Mouse (Mus musculus) left cerebral cortex, postnatal 10 days (tissue): ENCODE results near the gene Antxr1. TPM values are rescaled to one million over a fixed set of nuclear protein-coding genes. Genes with fewer than 3 reads are reported as not detected.
A peak's percentile ranks its signal among the peaks of the same experiment; 100 is the strongest.

Experiments used
- DNase-seq, 2 experiments: peaks; one replicate each; pipeline ENCODE4 v3.0.0; 2021 to 2022; ENCODE audit warnings: low spot score in 2 of 2, mixed read lengths in 1 of 2; ENCODE audit errors: extremely low spot score in 1 of 2
- intact Hi-C: fragments of 180-260 bp; cut with DNase I; formaldehyde crosslinking; loops from one replicate; pipeline ENCODE4 v1.15.1; 2025
- total RNA-seq, 2 experiments: library from RNA; stranded (reverse); gene quantifications; 2 replicates each; pipeline ENCODE4 v1.2.3; 2021

Antxr1 gene
- total RNA-seq, 2 experiments from 2014 or later = 18.0 TPM

DNA sequence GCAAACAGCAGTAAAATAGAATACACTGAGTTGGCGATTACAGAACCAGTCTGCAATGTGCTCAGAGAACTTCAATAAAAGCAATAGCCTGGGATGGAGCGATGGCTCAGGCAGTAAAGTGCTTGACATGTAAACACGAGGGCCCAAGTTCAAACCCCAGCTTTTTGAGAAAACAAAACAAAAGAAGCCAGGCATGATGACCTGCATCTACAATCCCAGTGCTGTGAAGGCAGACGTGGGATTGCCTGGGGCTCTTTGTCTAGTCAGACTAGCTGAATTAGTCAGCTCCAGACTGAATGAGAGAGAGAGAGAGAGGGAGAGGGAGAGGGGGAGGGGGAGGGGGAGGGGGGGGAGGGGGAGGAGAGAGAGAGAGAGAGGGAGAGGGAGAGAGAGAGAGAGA is 33.6 kb downstream of the Antxr1 start:
- DNase-seq = no peak
- intact Hi-C loops = no loop called here

DNA sequence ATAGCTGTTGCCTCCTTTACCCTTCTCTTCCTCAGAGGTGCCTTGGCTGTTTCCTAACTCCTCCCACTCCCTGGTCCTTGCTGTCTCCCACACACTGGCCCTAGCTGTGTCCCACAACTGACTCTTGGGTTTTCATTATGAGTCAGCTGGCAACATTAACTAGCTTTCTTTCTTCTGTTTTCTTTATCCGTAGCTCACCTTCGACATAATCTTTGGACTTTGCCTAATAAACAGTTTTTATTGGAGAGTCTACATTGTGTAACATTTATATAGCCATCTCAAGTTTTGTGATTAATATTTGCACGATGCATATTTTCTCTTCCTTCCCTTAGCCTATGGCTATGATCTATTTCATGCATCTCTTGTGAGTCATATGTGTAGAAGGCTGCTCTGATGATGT is 40.7 kb downstream of the Antxr1 start:
- no peak for DNase-seq
- intact Hi-C loops = no loop called here

DNA sequence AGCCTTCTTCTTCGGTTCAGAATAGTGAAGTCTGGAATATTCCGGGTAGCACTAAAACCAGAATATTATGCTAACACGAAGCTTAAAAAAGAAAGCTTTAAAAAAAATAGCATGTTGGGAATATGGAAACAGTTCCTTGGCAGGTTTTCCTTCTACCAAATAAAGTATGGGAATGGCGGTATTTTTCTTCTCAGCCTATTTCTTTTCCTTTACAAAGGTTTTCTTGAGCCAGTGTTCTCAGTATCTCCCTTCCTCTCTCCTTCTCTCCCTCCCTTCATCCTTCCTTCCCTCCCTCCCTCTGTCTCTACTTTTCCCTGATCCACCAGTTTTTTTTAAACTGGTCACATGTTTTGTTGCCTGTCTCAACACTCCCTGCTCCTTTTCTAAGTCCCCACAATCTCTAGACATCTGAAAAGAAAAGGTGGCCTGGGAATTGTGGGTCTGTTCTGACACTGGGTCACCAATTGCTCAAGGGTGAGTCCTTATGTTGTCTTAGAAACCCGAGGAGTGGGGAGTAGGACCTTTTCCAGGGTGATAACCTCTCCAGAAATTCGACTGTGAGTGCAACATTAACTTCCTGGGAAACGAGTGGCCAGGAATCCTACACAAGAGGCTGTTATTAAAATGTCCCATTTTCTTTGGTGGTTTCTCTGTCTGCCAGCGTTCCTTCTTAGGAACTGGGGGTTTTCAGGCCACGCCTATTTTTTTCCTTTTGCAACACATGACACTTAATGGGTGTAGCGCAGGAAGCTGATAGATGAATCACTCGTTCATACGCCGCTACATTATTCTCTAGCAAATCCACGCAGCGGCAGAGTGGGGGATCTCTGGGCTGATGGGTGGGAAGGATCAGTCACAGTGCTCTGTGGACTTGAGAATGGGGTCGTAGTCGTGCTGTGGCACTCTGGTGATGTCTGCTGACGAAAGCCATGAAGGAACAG is 42.4 kb downstream of the Antxr1 start:
- no peak for DNase-seq
- intact Hi-C loops = no loop called here

DNA sequence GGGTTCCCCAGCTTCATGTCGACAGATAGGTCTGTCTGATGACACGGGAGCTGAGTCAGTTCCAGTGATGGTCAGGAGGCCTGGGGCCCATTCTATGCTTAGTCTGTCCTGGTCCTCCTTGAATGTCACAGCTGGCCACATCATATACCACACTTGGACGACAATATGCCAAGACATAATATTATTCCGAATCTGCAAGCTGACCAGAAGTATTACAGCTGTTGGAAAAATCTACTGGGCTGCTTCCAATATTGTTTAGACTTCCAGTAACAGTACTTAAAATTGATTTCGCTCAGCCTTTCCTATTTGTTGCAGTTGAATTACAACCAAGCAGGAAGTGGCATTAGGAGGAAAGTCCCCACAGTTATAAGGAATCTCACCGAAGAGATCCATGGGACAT is 48.4 kb downstream of the Antxr1 start:
- intact Hi-C loops = no loop called here
- DNase-seq = no peak

DNA sequence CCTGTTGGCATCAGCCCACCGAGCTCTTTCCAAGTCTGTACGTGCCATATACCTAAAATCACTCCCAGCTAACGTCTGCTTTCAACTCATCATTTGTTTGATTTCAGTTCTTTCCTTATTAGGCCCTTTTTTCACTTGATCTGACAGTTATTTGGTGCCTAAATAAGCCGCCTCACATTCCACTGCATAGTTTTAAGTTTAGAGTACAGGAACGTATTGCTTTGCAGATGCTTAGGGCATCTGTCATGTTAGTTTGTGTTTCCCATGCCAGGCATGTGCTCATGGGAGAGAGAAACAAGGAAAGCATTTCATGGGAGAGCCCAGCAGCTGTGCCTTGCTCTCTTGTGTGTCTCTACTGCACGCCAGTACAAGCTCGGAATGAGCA is 50.3 kb downstream of the Antxr1 start:
- intact Hi-C loops = no loop called here
- no peak for DNase-seq

DNA sequence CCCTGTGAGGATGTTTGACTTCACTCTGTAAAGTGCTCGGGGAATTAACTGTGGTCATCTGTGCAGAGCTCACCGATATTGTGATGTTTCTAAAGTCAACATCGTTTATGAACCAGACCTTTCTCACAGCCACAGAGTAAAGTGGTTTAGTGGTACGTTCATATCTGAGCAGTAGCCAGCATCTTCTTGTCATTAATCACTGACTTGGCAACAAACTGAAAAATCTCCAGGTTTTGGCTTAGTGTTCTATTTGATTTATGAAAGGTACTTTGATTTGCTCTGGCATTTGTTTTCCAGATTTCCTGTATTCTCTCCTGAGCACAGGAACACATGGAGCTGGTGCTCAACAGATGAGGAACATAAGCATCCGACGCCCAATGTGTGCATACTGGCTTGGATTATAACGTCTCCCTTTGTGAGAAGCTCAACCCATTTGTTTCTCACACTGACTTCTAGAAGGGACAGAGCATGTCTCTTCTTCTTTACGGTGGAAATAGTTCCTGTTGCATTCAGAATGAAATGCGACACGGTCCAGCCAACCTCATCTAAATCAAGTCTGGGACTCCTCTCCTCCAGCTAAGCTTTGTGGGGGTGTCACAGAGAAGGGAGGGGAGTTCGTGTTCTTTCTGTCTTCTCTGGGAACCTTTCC is 50.8 kb downstream of the Antxr1 start:
- intact Hi-C loops = no loop called here
- DNase-seq = no peak

DNA sequence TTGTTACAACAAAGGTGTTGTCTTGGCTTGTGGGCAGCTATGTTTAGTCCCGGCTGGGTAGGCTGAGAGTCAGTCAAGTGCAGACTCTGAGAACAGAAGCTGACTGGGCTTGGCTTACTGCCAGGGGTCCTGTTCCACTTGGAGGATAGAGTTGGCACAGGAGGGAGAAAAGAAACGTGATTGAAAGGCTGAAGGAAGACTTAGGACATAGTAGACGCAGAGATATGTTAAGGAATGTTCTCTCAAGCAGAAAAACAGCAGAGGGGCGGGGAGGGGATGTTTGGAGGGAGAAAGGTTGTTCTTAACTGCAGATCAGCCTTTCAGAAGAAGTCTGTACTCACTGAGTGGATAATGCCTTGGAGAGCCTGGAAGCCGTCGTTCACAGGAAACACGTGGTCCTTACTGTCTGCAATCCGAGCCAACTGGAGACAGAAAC is 53.3 kb downstream of the Antxr1 start:
- intact Hi-C loops = no loop called here
- DNase-seq = peak in 1 of 2 experiments; percentile 70

DNA sequence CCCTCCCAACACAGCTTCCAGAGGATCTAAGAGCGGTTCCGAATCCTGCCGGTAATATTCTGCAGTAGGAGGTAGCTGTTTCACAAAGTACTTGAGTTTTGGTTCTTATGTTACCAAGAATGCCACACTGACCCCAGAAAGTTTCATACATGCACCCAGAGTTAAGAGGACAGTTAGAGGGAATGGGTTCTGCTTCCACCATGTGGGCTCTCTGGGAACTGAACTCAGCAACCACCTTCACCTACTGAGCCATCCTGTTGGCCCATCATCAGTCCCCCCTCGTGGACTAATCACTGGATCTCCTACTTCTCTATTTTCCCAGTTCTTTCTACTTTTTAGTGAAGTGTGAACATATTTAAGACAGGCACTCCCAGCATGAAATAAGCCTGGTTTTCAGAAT is 53.9 kb downstream of the Antxr1 start:
- no peak for DNase-seq
- intact Hi-C loops = no loop called here

DNA sequence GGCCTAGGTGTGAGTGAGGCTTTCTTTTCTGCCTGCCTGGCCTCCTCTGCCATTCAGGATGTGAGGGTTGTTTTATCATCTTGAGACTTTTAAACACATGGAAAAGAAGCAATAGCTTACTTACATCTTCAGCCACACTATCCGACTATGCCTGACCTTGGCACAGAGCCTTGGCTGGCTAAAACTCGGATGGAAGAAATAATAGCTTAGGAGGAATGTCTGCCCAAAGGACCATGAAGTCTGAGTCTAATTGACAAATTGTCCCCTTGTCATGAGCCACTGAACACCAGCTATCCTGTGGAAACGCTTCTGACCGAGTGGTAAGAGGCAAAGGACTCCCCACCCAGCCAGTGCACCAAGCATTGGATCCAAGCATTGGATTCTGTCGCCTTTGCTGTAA is 57.5 kb downstream of the Antxr1 start:
- intact Hi-C loops = loop anchor here (5.0 kb wide), 1 partner anchor 44 kb away; no protein-coding TSS in a partner anchor
- DNase-seq = no peak

DNA sequence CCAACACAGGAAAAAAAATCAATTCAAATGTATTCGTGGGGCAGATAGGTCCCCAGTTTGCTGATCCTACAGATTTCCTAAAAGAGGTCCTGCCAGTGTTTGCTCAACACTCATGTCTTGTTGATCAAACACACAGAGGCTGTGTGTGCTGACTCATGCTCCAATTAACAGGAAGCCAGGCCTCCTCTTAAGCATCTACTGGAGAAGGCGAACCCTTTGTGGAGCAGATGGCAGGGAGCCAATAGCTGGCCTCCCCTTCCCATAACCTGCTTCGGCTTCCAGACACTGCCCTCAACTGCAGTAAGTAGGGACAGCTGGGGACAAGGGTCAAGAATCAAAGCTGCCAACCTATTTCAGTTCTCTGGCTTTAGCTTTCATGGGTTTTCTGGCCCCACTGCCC is 58.1 kb downstream of the Antxr1 start:
- intact Hi-C loops = loop anchor here (5.0 kb wide), 1 partner anchor 45 kb away; no protein-coding TSS in a partner anchor
- DNase-seq = peak in 1 of 2 experiments; percentile 75

DNA sequence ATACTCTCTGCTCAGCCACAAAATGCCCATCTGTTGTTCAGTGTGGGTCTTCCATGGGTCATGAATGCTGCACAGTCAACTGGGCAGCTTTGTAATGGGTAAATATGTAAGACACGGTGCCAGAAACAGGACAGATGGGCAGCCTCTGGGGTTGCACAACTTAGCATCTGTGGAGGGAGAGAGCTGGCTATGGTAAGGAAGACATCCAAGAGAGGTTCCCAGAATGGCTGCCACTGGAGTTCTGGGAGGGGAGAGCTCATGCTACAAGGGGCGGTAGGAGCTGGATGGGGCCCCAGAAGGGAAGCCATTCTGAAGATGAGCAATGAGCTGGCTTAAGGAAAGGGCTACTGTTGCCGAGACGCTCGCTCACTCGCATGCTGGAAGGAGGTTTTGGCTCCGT is 58.7 kb downstream of the Antxr1 start:
- intact Hi-C loops = loop anchor here (5.0 kb wide), 1 partner anchor 45 kb away; no protein-coding TSS in a partner anchor
- DNase-seq = no peak

DNA sequence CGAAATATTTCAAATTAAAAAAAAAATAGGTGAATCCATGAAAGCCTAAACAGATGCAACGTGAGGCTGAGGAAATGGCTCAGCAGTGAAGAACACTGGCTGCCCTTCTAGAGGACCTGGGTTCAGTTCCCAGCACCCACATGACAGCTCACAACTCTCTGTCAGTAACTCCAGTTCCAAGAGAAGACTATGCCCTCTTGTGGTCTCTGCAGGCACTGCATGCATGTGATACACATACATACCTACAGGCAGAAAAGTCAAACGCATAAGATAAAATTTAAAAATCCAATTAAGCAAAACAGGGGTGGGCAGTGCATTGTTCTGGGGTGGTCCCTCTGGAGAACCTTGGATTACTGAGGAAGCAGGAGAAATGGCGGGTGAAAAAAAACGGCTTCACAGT is 60.8 kb downstream of the Antxr1 start:
- intact Hi-C loops = loop anchor here (5.0 kb wide), 1 partner anchor 48 kb away; no protein-coding TSS in a partner anchor
- no peak for DNase-seq

DNA sequence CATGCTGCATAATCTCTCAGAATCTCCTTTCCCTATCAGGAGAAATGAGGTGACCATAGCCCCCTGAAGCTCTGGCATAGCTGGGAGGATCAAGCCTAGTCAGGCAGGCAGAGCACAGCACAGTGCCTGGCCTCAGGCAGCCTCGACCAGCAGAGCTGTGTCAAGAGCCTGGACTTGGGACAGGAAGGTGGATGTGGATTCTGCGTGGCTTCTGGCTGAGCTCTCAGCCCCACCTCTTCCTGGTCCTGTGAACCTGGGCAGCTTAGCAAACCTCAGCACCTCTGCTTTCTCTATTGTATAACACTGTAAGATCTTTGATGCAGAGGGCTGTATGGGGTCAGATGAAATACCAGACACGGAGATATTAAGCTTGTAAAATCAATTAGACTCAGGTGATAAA is 61.8 kb downstream of the Antxr1 start:
- intact Hi-C loops = no loop called here
- no peak for DNase-seq

DNA sequence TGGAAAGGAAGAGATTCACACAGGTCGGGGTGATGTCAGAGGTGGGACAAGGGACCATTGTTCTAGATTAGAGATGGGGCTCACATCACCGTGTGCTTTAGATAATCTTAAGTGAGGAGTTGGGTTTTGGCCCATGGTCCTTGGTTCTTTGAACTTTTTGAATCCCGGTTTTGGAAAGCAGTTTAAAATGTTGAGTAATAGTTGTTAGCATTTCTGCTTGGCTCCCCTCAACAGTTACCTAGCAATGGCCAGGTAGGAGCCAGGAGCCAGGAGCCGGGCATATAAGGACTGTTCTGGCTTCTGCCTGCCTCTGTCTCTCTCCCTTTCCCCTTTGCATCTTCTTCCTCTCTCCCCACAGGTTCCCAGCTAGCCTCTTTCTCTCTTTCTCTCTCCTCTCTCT is 62.5 kb downstream of the Antxr1 start:
- DNase-seq = no peak
- intact Hi-C loops = no loop called here

DNA sequence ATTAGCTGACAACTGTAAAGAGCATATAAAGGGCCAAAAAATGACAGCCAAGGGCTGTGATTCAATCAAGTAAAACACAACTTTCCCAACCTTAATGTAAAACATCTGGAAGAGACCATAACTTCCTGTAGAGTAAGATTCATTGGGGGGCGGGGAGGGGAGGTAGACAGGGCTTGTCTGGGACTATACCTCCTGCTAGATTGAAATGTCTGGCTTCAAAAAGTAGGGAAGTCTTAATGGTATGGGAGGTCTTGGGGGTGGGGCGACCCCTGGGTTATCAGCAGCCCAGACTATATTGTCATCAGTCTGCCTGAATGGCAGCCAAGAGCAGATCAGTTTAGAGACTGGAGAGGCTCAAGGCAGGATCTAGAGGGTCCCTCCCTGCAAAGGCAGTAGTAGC is 63.4 kb downstream of the Antxr1 start:
- DNase-seq = no peak

DNA sequence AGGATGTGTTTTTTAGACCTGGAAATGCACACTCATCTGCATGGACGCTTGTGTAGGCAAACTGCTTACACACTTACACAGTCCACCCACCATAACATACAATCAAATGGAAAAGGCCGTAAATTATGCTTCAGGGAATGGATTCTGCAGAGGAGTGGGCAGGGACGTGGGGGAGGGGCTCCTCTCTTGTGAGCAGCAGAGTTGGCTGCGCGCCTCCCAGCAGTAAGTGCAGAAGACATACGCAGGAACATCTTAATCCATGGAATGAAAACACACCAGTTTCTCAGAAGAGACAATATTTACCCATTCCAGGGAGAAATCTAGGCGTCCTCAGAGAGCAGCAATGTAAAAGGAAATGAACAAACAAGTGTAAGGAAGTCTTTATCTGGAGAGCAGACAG is 65.2 kb downstream of the Antxr1 start:
- DNase-seq = peak in 1 of 2 experiments; percentile 76
- intact Hi-C loops = no loop called here

More for the DNA sequence above, 63.4 kb downstream of the Antxr1 start:
- intact Hi-C loops = no loop called here

DNA sequence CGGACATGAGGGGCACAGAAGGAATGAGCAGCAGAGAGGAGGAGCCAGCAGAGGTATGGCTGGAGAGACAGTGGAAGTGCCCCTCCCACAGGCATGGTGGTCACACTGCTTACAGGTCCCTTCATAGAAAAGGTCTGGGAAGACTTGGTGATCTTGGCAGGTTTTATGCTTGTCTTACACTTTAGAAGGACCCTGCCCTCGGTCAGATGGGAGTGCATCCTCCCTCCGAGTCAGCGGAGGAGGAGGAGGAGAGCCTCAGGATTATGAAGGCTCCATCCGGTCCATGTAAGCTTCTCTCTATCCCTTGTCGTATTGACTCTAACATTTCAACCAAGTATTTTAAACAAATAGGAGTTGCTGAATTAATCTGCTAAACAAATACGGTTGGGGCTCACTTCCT is 65.7 kb downstream of the Antxr1 start:
- no peak for DNase-seq
- intact Hi-C loops = no loop called here

DNA sequence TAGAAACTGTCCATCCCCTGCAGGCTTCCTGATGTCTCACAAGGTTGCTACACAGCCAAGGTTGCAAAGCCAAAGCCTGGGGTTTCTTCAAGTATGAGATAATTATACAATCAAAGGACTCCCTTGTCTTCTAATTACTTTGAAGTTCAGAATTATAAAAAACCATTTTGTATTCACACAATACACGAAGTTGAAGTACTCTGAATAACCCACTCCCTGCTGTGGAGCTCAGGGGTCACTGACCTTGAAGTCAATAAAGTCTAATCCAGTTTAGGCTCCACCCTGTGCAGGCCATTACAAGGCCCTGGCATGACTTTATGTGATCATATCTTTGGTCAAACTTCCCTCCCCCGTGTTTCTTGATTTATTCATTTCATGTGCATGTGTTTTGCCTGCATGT is 73.0 kb downstream of the Antxr1 start:
- intact Hi-C loops = no loop called here
- DNase-seq = no peak

DNA sequence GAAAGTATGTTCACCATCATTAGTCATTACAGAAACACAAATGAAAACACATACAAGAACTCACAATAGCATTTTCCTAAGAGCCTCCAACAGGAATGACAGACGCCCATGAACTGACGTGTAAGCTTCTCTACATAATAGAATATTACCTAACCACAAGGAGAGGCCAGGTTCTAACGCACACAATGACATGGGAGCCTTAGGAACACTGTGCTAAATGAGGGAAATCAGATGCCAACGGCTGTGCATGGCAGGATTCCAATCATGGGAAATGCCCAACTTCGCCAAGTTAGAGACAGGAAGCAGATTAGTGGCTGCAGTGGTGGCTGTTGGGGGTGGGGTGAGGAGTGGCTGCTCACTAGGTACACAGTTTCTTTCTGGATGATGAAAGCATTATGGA is 76.6 kb downstream of the Antxr1 start:
- intact Hi-C loops = no loop called here
- no peak for DNase-seq
